Mouse (Mus musculus) MEL (cell line): ENCODE results near the gene Cyp2c23.
A peak's percentile ranks its signal among the peaks of the same experiment; 100 is the strongest.

ENCODE experiments used
- TCF12 ChIP-seq: IDR thresholded peaks from 2 replicates; pipeline ENCODE4 v1.6.1; 2014; ENCODE audit warnings: low read depth, mild to moderate bottlenecking, inconsistent platforms, low read length, improper control_type of control experiment, moderate library complexity
- USF1 ChIP-seq: IDR thresholded peaks from 2 replicates; pipeline ENCODE4 v1.6.1; 2014; ENCODE audit warnings: low read depth, mild to moderate bottlenecking, inconsistent platforms, low read length, improper control_type of control experiment, moderate library complexity

DNA sequence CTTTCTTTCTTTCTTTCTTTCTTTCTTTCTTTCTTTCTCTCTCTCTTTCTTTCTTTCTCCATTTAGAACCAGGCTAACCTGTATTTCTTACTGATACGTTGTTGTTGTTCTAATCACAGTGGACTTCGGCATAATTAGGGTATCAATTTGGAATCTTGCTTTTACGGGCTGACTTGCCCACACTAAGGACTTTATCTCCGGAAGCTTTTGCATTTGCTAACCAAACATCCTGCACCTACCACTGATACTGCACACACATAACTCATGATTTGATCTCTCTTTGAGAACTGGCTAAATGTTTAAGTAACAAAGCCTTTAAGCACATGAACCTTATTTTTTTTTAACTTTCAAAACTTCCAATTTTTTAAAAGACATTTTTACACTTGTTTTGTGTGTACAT, 21.4 kb upstream of the Cyp2c23 start:
- peak; percentile 53; the same call in 1 of the 2 replicates for TF ChIP-seq TCF12
- no peak for TF ChIP-seq USF1
